In the genomic region with DNA sequence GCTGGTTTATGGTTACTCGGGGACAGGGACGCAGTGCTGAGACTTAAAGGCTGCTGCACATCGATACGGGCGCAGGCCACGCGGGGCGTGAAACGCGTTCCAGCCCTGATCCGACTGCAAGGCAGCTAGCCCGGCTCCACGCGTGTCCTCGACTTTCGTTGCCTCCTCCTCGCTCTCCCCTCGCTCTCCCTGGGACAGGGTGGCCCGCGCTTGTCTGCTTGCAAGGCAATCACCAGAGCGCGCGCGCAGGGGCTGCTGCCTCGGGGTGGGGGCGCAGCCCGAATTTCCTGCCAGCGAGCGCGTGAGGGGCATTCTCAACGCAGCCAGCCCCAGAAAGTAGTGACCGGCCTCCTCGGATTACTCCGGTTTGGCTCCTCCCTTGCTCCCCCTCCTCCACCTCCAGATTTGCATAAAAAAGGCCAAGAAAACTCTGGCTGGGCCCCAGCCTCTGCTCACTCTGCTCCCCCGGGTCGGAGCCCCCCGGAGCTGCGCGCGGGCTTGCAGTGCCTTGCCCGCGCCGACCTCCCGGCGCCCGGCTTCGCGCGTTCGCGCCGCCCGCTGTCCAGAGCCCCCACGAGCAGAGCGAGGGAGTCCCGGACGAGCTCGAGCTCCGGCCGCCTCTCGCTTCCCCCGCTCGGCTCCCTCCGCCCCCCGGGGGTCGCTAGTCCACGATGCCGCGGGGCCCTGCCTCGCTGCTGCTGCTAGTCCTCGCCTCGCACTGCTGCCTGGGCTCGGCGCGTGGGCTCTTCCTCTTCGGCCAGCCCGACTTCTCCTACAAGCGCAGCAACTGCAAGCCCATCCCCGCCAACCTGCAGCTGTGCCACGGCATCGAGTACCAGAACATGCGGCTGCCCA, we compare ENCODE assay signal across 9 mouse cellular contexts. TPM values are rescaled to one million over a fixed set of nuclear protein-coding genes. Genes with fewer than 3 reads are reported as not detected.
A peak's percentile ranks its signal among the peaks of the same experiment; 100 is the strongest.
DNase-seq lines count a peak whose midpoint lies in the region; ATAC-seq lines count a peak whose summit lies in the region.
"Had no signal": no experiment of that assay in that cellular context is flagged by ENCODE, and none has a peak within 500 bp of the region (broad histone marks: within the 10 kb centered on the region; RNA-seq: fewer than 3 reads in every experiment).

TSS of gene Sfrp2 (plus strand) at position 451 of the 855 bp plus-strand sequence.

- peak; percentile 81 for ATAC-seq in forebrain, embryonic 13.5 days
- peak; percentile 81 for ATAC-seq in hindbrain, embryonic 14.5 days (ENCODE audit: low FRiP score)
- 0 out of 2 replicates have a peak, but pooled peaks have one; percentile 47 for ATAC-seq in liver, embryonic 12.5 days

- H3K4me2 ChIP-seq in forebrain, embryonic 13.5 days = peak within 1 kb of the TSS; percentile 88
- peak within 1 kb of the TSS; percentile 93 for H3K4me2 ChIP-seq in hindbrain, embryonic 14.5 days (replicated peaks)
- peak within 1 kb of the TSS; percentile 65 for H3K4me2 ChIP-seq in liver, embryonic 12.5 days

- H3K27ac ChIP-seq in forebrain, embryonic 13.5 days = peak within 1 kb of the TSS; percentile 35; the same call in 1 of the 2 replicates
- H3K27ac ChIP-seq in hindbrain, embryonic 14.5 days = peak within 1 kb of the TSS; percentile 66; the same call in 1 of the 2 replicates
- H3K27ac ChIP-seq in liver, embryonic 12.5 days = no peak within 1 kb of the TSS

- peaks cover 11% of the 10 kb centered on the region for H3K36me3 ChIP-seq in forebrain, embryonic 13.5 days (ENCODE audit: poor library complexity, severe bottlenecking)
- H3K36me3 ChIP-seq in hindbrain, embryonic 14.5 days (replicated peaks; ENCODE audit: control insufficient read depth, insufficient read depth) = no peaks in the 10 kb centered on the region
- H3K36me3 ChIP-seq in liver, embryonic 12.5 days = no peaks in the 10 kb centered on the region

- DNase-seq in heart, adult 18-20 months = peak; percentile 12 to 25
- no peak for DNase-seq in heart, postnatal 25 days (ENCODE audit: low spot score)
- peak; percentile 90 for DNase-seq in R1 (ENCODE audit: low read depth, low spot score)
- peak; percentile 68 for DNase-seq in hindbrain, embryonic 14.5 days (ENCODE audit: low spot score)
- DNase-seq in ovary, postnatal 36 days (ENCODE audit: low spot score) = peak; percentile 44
- no peak for DNase-seq in layer of hippocampus, adult 8-10 months (ENCODE audit: low spot score in 2 of 2)

- H3K9me3 ChIP-seq in forebrain, embryonic 13.5 days (replicated peaks) = no peaks in the 10 kb centered on the region
- H3K9me3 ChIP-seq in hindbrain, embryonic 14.5 days (ENCODE audit: control insufficient read depth, low read length) = no peaks in the 10 kb centered on the region
- no peaks in the 10 kb centered on the region for H3K9me3 ChIP-seq in liver, embryonic 12.5 days (replicated peaks)

- peak within 1 kb of the TSS; percentile 76 for H3K9ac ChIP-seq in forebrain, embryonic 13.5 days
- peak within 1 kb of the TSS; percentile 67 for H3K9ac ChIP-seq in hindbrain, embryonic 14.5 days
- peak within 1 kb of the TSS; percentile 29; the same call in 1 of the 2 replicates for H3K9ac ChIP-seq in liver, embryonic 12.5 days

- H3K27me3 ChIP-seq in forebrain, embryonic 13.5 days = peaks cover 9% of the 10 kb centered on the region; the same call in 1 of the 2 replicates
- H3K27me3 ChIP-seq in hindbrain, embryonic 14.5 days (ENCODE audit: control insufficient read depth, insufficient read depth, low read length) = no peaks in the 10 kb centered on the region; the same call in 1 of the 2 replicates
- H3K27me3 ChIP-seq in liver, embryonic 12.5 days (replicated peaks) = peaks cover 79% of the 10 kb centered on the region

- peak within 1 kb of the TSS; percentile 60 for H3K4me3 ChIP-seq in forebrain, embryonic 13.5 days
- H3K4me3 ChIP-seq in hindbrain, embryonic 14.5 days (replicated peaks; ENCODE audit: low read length) = peak within 1 kb of the TSS; percentile 61
- H3K4me3 ChIP-seq in liver, embryonic 12.5 days = peak within 1 kb of the TSS; percentile 47

- whole genome bisulfite sequencing in forebrain, embryonic 13.5 days = under 1% methylated on average over 79 of the region's 82 CpGs
- WGBS in hindbrain, embryonic 14.5 days = under 1% methylated on average over 81 of the region's 82 CpGs
- WGBS in liver, embryonic 12.5 days (ENCODE audit: insufficient replicate concordance) = 1% methylated on average over 80 of the region's 82 CpGs

- intact Hi-C loops in heart, postnatal 25 days (cut with DNase I) = no loop called here

- peaks cover 50% of the 10 kb centered on the region for H3K4me1 ChIP-seq in forebrain, embryonic 13.5 days
- peaks cover 27% of the 10 kb centered on the region for H3K4me1 ChIP-seq in hindbrain, embryonic 14.5 days (replicated peaks; ENCODE audit: control insufficient read depth, insufficient read depth, low read length)
- H3K4me1 ChIP-seq in liver, embryonic 12.5 days = 0 out of 2 replicates have a peak, but pooled peaks cover 7% of the 10 kb centered on the region

RNA-seq across cellular contexts. Expression of gene Sfrp2, which starts in this region (rescaled TPM):
- 1 to 10 TPM; 4.8 to 4.9 TPM for total RNA-seq in heart, adult 18-20 months (2021)
- 1 to 10 TPM; 5.1 to 7.1 TPM for total RNA-seq in heart, postnatal 25 days (2021)
- polyA plus RNA-seq in forebrain, embryonic 13.5 days (2015; fragmentation: Nextera tagmentation; extraction: Ambion mirVana) = 53.0 and 64.3 TPM in 2 replicates
- polyA plus RNA-seq in hindbrain, embryonic 14.5 days (2014; fragmentation: Nextera tagmentation; extraction: Ambion mirVana) = 54.8 and 76.0 TPM in 2 replicates
- 10.9 and 13.4 TPM in 2 replicates for polyA plus RNA-seq in liver, embryonic 12.5 days (2016; fragmentation: Nextera tagmentation; extraction: Ambion mirVana)
- 1 to 10 TPM; 1.4 to 1.9 (median 1.6) TPM for total RNA-seq in layer of hippocampus, adult 8-10 months (2022)
- total RNA-seq: liver, adult 2 months had no signal

Comparison
In these comparisons a context has a peak if more than half of its experiments do, and no peak if none do; other contexts are left out.
1. DNase-seq: peak in heart, adult 18-20 months (2 of 2), R1 (single experiment), hindbrain, embryonic 14.5 days (single experiment) and ovary, postnatal 36 days (single experiment); none in heart, postnatal 25 days (single experiment) and layer of hippocampus, adult 8-10 months (0 of 2).
2. Peak in every context shown above with its lines, with median percentiles within 50 percentile points of each other: ATAC-seq, H3K4me2 ChIP-seq, H3K4me3 ChIP-seq and H3K9ac ChIP-seq.